Mouse (Mus musculus): ENCODE data around the gene Rpl26. TPM values are rescaled to one million over a fixed set of nuclear protein-coding genes. Genes with fewer than 3 reads are reported as not detected.

The Rpl26 gene
- polyA plus RNA-seq, 1 experiment from 2014 or later, result 554 TPM

DNA sequence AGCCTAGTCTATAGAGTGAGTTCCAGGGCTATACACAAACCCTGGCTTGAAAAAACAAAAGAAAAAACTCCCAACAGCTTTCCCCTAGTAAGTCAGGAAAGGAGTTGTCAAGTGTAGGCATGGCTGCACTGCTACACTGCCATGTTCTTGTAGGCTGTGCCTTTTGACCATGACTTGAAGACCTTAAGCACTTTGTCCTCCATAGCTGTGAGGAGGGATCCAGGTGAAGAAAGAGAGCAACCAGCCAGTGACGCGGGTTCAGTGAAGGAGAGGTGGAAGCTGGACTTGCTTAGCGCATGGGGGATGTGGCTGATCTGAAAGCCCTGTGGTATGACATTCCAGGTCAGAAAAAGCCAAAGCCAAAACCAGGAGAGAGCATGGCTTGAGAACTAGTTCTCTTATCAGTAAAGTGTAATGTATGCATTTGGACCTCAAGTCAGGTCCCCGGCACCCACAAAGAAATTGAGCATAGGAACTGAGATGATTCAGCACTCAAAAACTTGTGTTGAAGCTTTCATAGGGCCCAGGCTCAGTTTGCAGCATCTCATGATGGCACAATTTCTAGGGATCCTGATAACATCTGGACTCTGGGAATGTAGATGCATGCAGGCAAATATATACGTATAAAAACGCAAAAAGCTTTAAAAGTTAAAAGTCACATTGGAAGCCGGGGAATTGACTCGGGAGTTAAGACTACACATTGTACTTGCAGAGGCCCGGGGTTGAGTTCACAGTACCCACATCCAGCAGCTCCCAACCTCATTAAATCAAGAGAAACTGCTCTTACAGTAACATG lies 4.5 kb downstream of the Rpl26 start:
- Histone ChIP-seq H3K4me2 (ENCODE audit: low read length) (no peak overlapping the region), H3K27me3 (replicated peaks; ENCODE audit: control insufficient read depth, insufficient read depth, low read length) (no peaks in the 10 kb centered on the region), H3K36me3 (ENCODE audit: control insufficient read depth, insufficient read depth) (peaks cover 23% of the 10 kb centered on the region), H3K4me3 (replicated peaks; ENCODE audit: low read length) (no peak overlapping the region), H3K9me3 (ENCODE audit: control insufficient read depth, low read length) (no peaks in the 10 kb centered on the region), H3K9ac (replicated peaks; ENCODE audit: low read depth, low read length) (no peak overlapping the region), H3K27ac (ENCODE audit: low read length) (no peak overlapping the region), H3K4me1 (replicated peaks; ENCODE audit: control insufficient read depth, insufficient read depth, low read length) (peaks cover 10% of the 10 kb centered on the region)
- 86% methylated on average over 9 of the region's 9 CpGs for WGBS
- no peak for ATAC-seq

- ATAC-seq, result no peak
- WGBS, result 65% methylated on average over 4 of the region's 4 CpGs
- Histone ChIP-seq H3K4me2 (ENCODE audit: low read length) (no peak overlapping the region), H3K4me3 (replicated peaks; ENCODE audit: low read length) (no peak overlapping the region), H3K27ac (ENCODE audit: low read length) (no peak overlapping the region), H3K9ac (replicated peaks; ENCODE audit: low read depth, low read length) (no peak overlapping the region), H3K4me1 (replicated peaks; ENCODE audit: control insufficient read depth, insufficient read depth, low read length) (peaks cover 7% of the 10 kb centered on the region), H3K36me3 (ENCODE audit: control insufficient read depth, insufficient read depth) (peaks cover 23% of the 10 kb centered on the region), H3K9me3 (ENCODE audit: control insufficient read depth, low read length) (no peaks in the 10 kb centered on the region), H3K27me3 (replicated peaks; ENCODE audit: control insufficient read depth, insufficient read depth, low read length) (no peaks in the 10 kb centered on the region)
These were observed 5.0 kb downstream of the Rpl26 start for GRCm38 (mm10) chr11:68906461-68906790.

DNA sequence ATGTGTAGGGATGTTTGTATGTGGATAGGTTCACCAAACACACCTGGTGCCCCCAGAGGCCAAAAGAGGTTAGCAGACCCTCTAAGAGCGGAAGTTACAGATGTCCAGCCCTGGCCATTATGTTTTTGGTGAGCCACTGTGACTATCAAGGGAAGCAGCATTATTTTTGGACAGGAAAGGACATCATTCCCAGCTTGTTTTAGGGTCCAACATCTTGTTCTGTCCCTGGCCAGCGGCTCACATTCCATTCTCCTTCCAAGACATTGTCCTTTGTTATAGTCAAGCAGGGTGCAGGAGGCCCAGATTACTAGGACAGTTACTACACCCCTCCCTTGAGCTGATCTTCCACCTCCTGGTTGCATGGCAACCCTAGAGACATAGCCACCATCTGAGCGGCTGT lies 5.9 kb downstream of the Rpl26 start:
- ATAC-seq, result no peak
- Histone ChIP-seq H3K4me3 (replicated peaks; ENCODE audit: low read length) (no peak overlapping the region), H3K9ac (replicated peaks; ENCODE audit: low read depth, low read length) (no peak overlapping the region), H3K27ac (ENCODE audit: low read length) (no peak overlapping the region), H3K9me3 (ENCODE audit: control insufficient read depth, low read length) (no peaks in the 10 kb centered on the region), H3K36me3 (ENCODE audit: control insufficient read depth, insufficient read depth) (peaks cover 23% of the 10 kb centered on the region), H3K4me1 (replicated peaks; ENCODE audit: control insufficient read depth, insufficient read depth, low read length) (peaks cover 7% of the 10 kb centered on the region), H3K4me2 (ENCODE audit: low read length) (no peak overlapping the region), H3K27me3 (replicated peaks; ENCODE audit: control insufficient read depth, insufficient read depth, low read length) (no peaks in the 10 kb centered on the region)
- WGBS, result 81% methylated on average over 3 of the region's 3 CpGs

GRCm38 (mm10) chr11:68908846-68909503 lies 7.6 kb downstream of the Rpl26 start:
- WGBS, result 43% methylated on average over 7 of the region's 7 CpGs
- no peak overlapping the region for H3K4me2 ChIP-seq (ENCODE audit: low read length)

GRCm38 (mm10) chr11:68911531-68912177 lies 10.3 kb downstream of the Rpl26 start:
- Histone ChIP-seq H3K4me2 (ENCODE audit: low read length) (no peak overlapping the region), H3K27me3 (replicated peaks; ENCODE audit: control insufficient read depth, insufficient read depth, low read length) (no peaks in the 10 kb centered on the region; the same call in 1 of the 2 replicates), H3K9ac (replicated peaks; ENCODE audit: low read depth, low read length) (no peak overlapping the region), H3K9me3 (ENCODE audit: control insufficient read depth, low read length) (no peaks in the 10 kb centered on the region), H3K4me3 (replicated peaks; ENCODE audit: low read length) (no peak overlapping the region), H3K27ac (ENCODE audit: low read length) (no peak overlapping the region), H3K4me1 (replicated peaks; ENCODE audit: control insufficient read depth, insufficient read depth, low read length) (no peaks in the 10 kb centered on the region), H3K36me3 (ENCODE audit: control insufficient read depth, insufficient read depth) (no peaks in the 10 kb centered on the region; the same call in 1 of the 2 replicates)
- WGBS, result 58% methylated on average over 14 of the region's 14 CpGs
- ATAC-seq, result no peak

More at GRCm38 (mm10) chr11:68908846-68909503, 7.6 kb downstream of the Rpl26 start:
- Histone ChIP-seq H3K36me3 (ENCODE audit: control insufficient read depth, insufficient read depth) (peaks cover 16% of the 10 kb centered on the region), H3K27me3 (replicated peaks; ENCODE audit: control insufficient read depth, insufficient read depth, low read length) (no peaks in the 10 kb centered on the region), H3K4me1 (replicated peaks; ENCODE audit: control insufficient read depth, insufficient read depth, low read length) (no peaks in the 10 kb centered on the region), H3K9me3 (ENCODE audit: control insufficient read depth, low read length) (no peaks in the 10 kb centered on the region), H3K27ac (ENCODE audit: low read length) (no peak overlapping the region), H3K9ac (replicated peaks; ENCODE audit: low read depth, low read length) (no peak overlapping the region), H3K4me3 (replicated peaks; ENCODE audit: low read length) (no peak overlapping the region)
- ATAC-seq, result no peak

DNA sequence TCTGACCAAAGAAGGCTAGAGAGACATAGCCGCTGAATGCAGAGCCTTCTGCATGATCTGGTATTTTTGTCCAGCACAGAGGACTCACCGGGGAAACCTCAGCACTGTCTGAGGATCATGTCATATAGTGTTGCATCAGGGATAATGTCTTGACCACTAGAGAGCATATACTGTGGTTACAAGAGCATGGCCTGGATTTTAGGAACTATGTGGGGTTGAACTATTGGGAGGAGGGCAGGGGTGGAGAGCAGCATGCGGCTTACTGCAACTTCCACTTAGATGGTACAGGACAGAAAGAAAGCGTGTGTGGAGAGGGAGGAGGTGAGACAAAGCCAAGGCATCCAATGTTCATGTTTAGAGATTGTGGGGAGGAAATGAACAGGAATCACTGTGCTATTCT lies 13.2 kb downstream of the Rpl26 start:
- Histone ChIP-seq H3K4me2 (ENCODE audit: low read length) (no peak overlapping the region), H3K4me1 (replicated peaks; ENCODE audit: control insufficient read depth, insufficient read depth, low read length) (no peaks in the 10 kb centered on the region), H3K9ac (replicated peaks; ENCODE audit: low read depth, low read length) (no peak overlapping the region), H3K27me3 (replicated peaks; ENCODE audit: control insufficient read depth, insufficient read depth, low read length) (no peaks in the 10 kb centered on the region; the same call in 1 of the 2 replicates), H3K4me3 (replicated peaks; ENCODE audit: low read length) (no peak overlapping the region), H3K9me3 (ENCODE audit: control insufficient read depth, low read length) (no peaks in the 10 kb centered on the region), H3K27ac (ENCODE audit: low read length) (no peak overlapping the region), H3K36me3 (ENCODE audit: control insufficient read depth, insufficient read depth) (no peaks in the 10 kb centered on the region)
- WGBS, result 95% methylated on average over 4 of the region's 4 CpGs
- no peak for ATAC-seq

DNA sequence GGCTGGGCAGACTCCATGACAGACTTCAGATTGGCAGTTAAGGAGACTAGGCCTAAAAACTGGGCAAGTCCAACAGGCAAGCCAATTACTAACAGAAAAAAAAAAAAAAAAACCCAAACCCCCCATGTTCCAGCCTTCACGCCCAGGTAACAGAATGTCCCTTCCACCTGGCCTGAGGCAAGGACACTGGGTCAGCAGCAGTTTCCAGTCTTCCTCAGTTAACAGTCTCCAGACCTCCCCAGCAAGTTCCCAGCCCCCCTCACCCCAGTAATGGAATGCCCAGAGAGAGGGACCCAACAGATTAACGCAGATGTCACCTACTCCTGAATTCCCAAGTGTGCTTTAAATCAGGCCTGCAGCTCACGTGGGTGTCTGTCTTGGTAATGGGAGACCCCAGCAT lies 21.8 kb downstream of the Rpl26 start:
- no peaks in the 10 kb centered on the region for H3K36me3 ChIP-seq (ENCODE audit: control insufficient read depth, insufficient read depth)
- no peak overlapping the region for H3K9ac ChIP-seq (replicated peaks; ENCODE audit: low read depth, low read length)
- H3K4me3 ChIP-seq (replicated peaks; ENCODE audit: low read length), result no peak overlapping the region
- no peaks in the 10 kb centered on the region for H3K9me3 ChIP-seq (ENCODE audit: control insufficient read depth, low read length)
- WGBS, result 62% methylated on average over 3 of the region's 3 CpGs
- no peak for ATAC-seq
- no peak overlapping the region for H3K27ac ChIP-seq (ENCODE audit: low read length)
- H3K4me1 ChIP-seq (replicated peaks; ENCODE audit: control insufficient read depth, insufficient read depth, low read length), result no peaks in the 10 kb centered on the region
- H3K27me3 ChIP-seq (replicated peaks; ENCODE audit: control insufficient read depth, insufficient read depth, low read length), result no peaks in the 10 kb centered on the region
- no peak overlapping the region for H3K4me2 ChIP-seq (ENCODE audit: low read length)

DNA sequence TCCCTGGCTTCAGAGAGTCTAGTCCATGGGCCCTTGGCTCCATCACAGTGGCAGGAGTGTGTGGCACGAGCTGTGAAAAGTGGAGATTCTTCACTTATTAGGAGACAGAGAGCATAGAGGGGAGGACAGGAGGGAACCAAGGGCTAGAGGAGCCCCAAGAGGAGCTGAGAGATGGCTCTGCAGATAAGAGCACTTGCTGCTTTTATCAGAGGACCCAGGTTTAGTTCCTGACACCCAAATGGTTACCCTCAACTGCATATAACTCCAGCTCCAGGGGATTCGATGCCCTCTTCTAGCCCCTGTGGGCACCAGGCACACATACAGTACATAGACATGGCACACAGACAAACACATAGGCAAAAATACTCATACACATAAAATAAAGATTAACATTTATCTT lies 23.4 kb downstream of the Rpl26 start:
- Histone ChIP-seq H3K4me2 (ENCODE audit: low read length) (no peak overlapping the region), H3K9ac (replicated peaks; ENCODE audit: low read depth, low read length) (no peak overlapping the region), H3K27me3 (replicated peaks; ENCODE audit: control insufficient read depth, insufficient read depth, low read length) (no peaks in the 10 kb centered on the region), H3K36me3 (ENCODE audit: control insufficient read depth, insufficient read depth) (no peaks in the 10 kb centered on the region), H3K9me3 (ENCODE audit: control insufficient read depth, low read length) (no peaks in the 10 kb centered on the region), H3K27ac (ENCODE audit: low read length) (no peak overlapping the region), H3K4me3 (replicated peaks; ENCODE audit: low read length) (no peak overlapping the region), H3K4me1 (replicated peaks; ENCODE audit: control insufficient read depth, insufficient read depth, low read length) (no peaks in the 10 kb centered on the region)
- ATAC-seq, result no peak
- WGBS, result 81% methylated on average over 2 of the region's 2 CpGs

GRCm38 (mm10) chr11:68926981-68927380 lies 25.6 kb downstream of the Rpl26 start, which contains the start of gene Odf4:
Odf4 (minus strand) TSS chr11:68927081.
- no peak within 1 kb of the TSS for H3K4me3 ChIP-seq (replicated peaks; ENCODE audit: low read length)
- 81% methylated on average over 3 of the region's 3 CpGs for WGBS
- no peak within 1 kb of the TSS for H3K4me2 ChIP-seq (ENCODE audit: low read length)
- no peak for ATAC-seq
- H3K36me3 ChIP-seq (ENCODE audit: control insufficient read depth, insufficient read depth), result no peaks in the 10 kb centered on the region
- no peak within 1 kb of the TSS for H3K27ac ChIP-seq (ENCODE audit: low read length)
- H3K9ac ChIP-seq (replicated peaks; ENCODE audit: low read depth, low read length), result no peak within 1 kb of the TSS
- no peaks in the 10 kb centered on the region for H3K9me3 ChIP-seq (ENCODE audit: control insufficient read depth, low read length)
- no peaks in the 10 kb centered on the region for H3K4me1 ChIP-seq (replicated peaks; ENCODE audit: control insufficient read depth, insufficient read depth, low read length)
- no peaks in the 10 kb centered on the region for H3K27me3 ChIP-seq (replicated peaks; ENCODE audit: control insufficient read depth, insufficient read depth, low read length)

All from forebrain, embryonic 16.5 days (tissue).